ENCODE assay signal across 24 mouse cellular contexts in the genomic region with DNA sequence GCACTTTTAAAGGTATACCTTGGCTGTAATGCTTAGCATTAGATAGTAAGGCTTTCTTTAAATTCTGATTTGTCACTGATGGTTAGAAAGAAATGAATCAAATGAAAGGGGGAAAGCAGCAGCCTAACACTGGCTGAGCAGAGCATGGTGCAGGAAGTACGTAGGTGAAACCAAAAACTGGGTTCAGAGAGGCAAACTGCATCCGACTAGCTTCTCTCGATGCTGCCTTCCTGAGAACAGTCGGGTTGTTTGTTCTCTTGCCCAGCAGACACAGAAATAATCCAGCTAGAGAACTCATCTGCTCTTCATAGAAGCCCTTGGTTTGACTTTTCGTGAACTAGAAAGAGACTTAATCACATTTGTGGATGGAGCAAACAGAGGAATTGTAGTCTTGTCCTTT. TPM values are rescaled to one million over a fixed set of nuclear protein-coding genes. Genes with fewer than 3 reads are reported as not detected.
DNase-seq lines count a peak whose midpoint lies in the region; ATAC-seq lines count a peak whose summit lies in the region.
"Had no signal": no experiment of that assay in that cellular context is flagged by ENCODE, and none has a peak within 500 bp of the region (broad histone marks: within the 10 kb centered on the region; RNA-seq: fewer than 3 reads in every experiment).

No protein-coding gene starts in this region.

- peak; percentile 23 to 39 for DNase-seq in natural killer cell, adult 2 months (ENCODE audit: low spot score in 2 of 2)
- peak; percentile 5 to 36 for DNase-seq in thymus, postnatal 36 days
- no peak for DNase-seq in embryonic facial prominence, embryonic 10.5 days (ENCODE audit: low spot score)
- DNase-seq: adrenal gland, postnatal 10 days; cerebellum, adult 9-11 months; gastrocnemius, postnatal 25 days; heart, adult 2 months; heart, postnatal 14 days; layer of hippocampus, postnatal 36 days; left cerebral cortex, postnatal 4 days; liver; right cerebral cortex, postnatal 14 days had no signal

- no peaks in the 10 kb centered on the region for H3K36me3 ChIP-seq in heart, embryonic 15.5 days
- H3K36me3 ChIP-seq in heart, embryonic 11.5 days (ENCODE audit: control insufficient read depth, insufficient read depth, low read length) = no peaks in the 10 kb centered on the region
- no peaks in the 10 kb centered on the region for H3K36me3 ChIP-seq in embryonic facial prominence, embryonic 10.5 days (replicated peaks)
- no peaks in the 10 kb centered on the region for H3K36me3 ChIP-seq in forebrain, embryonic 16.5 days (ENCODE audit: control insufficient read depth, insufficient read depth)
- H3K36me3 ChIP-seq: embryonic facial prominence, embryonic 13.5 days; kidney, embryonic 15.5 days; midbrain, embryonic 13.5 days had no signal

- no peak overlapping the region for H3K9ac ChIP-seq in heart, embryonic 15.5 days
- H3K9ac ChIP-seq in heart, embryonic 11.5 days (ENCODE audit: low read depth, low read length) = no peak overlapping the region
- H3K9ac ChIP-seq in forebrain, embryonic 16.5 days (replicated peaks; ENCODE audit: low read depth, low read length) = no peak overlapping the region
- H3K9ac ChIP-seq: embryonic facial prominence, embryonic 13.5 days; hindbrain, embryonic 14.5 days; kidney, embryonic 15.5 days; midbrain, embryonic 13.5 days had no signal

- H3K9me3 ChIP-seq in heart, embryonic 15.5 days (replicated peaks) = no peaks in the 10 kb centered on the region
- H3K9me3 ChIP-seq in heart, embryonic 11.5 days (replicated peaks; ENCODE audit: control insufficient read depth, low read length) = no peaks in the 10 kb centered on the region
- no peaks in the 10 kb centered on the region for H3K9me3 ChIP-seq in embryonic facial prominence, embryonic 10.5 days
- no peaks in the 10 kb centered on the region for H3K9me3 ChIP-seq in forebrain, embryonic 16.5 days (ENCODE audit: control insufficient read depth, low read length)
- H3K9me3 ChIP-seq: embryonic facial prominence, embryonic 13.5 days; kidney, embryonic 15.5 days; midbrain, embryonic 13.5 days had no signal

- H3K4me1 ChIP-seq in heart, embryonic 15.5 days (replicated peaks) = peaks cover 4% of the 10 kb centered on the region; the same call in 1 of the 2 replicates
- H3K4me1 ChIP-seq in heart, embryonic 11.5 days (ENCODE audit: control insufficient read depth, insufficient read depth, low read length) = no peaks in the 10 kb centered on the region
- no peaks in the 10 kb centered on the region for H3K4me1 ChIP-seq in embryonic facial prominence, embryonic 10.5 days
- H3K4me1 ChIP-seq in forebrain, embryonic 16.5 days (replicated peaks; ENCODE audit: control insufficient read depth, insufficient read depth, low read length) = no peaks in the 10 kb centered on the region
- H3K4me1 ChIP-seq: embryonic facial prominence, embryonic 13.5 days; kidney, embryonic 15.5 days; midbrain, embryonic 13.5 days had no signal

- no peak overlapping the region for H3K4me3 ChIP-seq in heart, embryonic 15.5 days
- H3K4me3 ChIP-seq in heart, embryonic 11.5 days (ENCODE audit: low read depth, low read length) = no peak overlapping the region
- no peak overlapping the region for H3K4me3 ChIP-seq in embryonic facial prominence, embryonic 10.5 days
- no peak overlapping the region for H3K4me3 ChIP-seq in forebrain, embryonic 16.5 days (replicated peaks; ENCODE audit: low read length)
- H3K4me3 ChIP-seq: embryonic facial prominence, embryonic 13.5 days; heart, adult 2 months; kidney, embryonic 15.5 days; midbrain, embryonic 13.5 days had no signal

- 72% methylated on average over 5 of the region's 5 CpGs for WGBS in heart, embryonic 15.5 days
- WGBS in heart, embryonic 11.5 days (ENCODE audit: insufficient replicate concordance) = 76% methylated on average over 5 of the region's 5 CpGs
- 85% methylated on average over 5 of the region's 5 CpGs for WGBS in embryonic facial prominence, embryonic 10.5 days
- WGBS in forebrain, embryonic 16.5 days = 92% methylated on average over 5 of the region's 5 CpGs

- H3K4me2 ChIP-seq in heart, embryonic 15.5 days = no peak overlapping the region
- no peak overlapping the region for H3K4me2 ChIP-seq in heart, embryonic 11.5 days
- H3K4me2 ChIP-seq in forebrain, embryonic 16.5 days (ENCODE audit: low read length) = no peak overlapping the region
- H3K4me2 ChIP-seq: embryonic facial prominence, embryonic 13.5 days; hindbrain, embryonic 14.5 days; kidney, embryonic 15.5 days; midbrain, embryonic 13.5 days had no signal

- peak overlapping the region; percentile 37 for H3K27ac ChIP-seq in heart, embryonic 15.5 days
- no peak overlapping the region for H3K27ac ChIP-seq in heart, embryonic 11.5 days (ENCODE audit: low read depth, low read length)
- no peak overlapping the region for H3K27ac ChIP-seq in embryonic facial prominence, embryonic 10.5 days (replicated peaks)
- no peak overlapping the region for H3K27ac ChIP-seq in forebrain, embryonic 16.5 days (ENCODE audit: low read length)
- H3K27ac ChIP-seq: embryonic facial prominence, embryonic 13.5 days; heart, adult 2 months; hindbrain, embryonic 14.5 days; kidney, embryonic 15.5 days; midbrain, embryonic 13.5 days; stomach, postnatal 0 days had no signal

- no peak for ATAC-seq in heart, embryonic 15.5 days (replicated peaks; ENCODE audit: insufficient number of reproducible peaks, insufficient read depth, low FRiP score, low read depth)
- no peak for ATAC-seq in heart, embryonic 11.5 days (replicated peaks; ENCODE audit: insufficient number of reproducible peaks, low FRiP score, low TSS enrichment)
- peak; percentile 78 for ATAC-seq in CD4-positive, CD25-positive, alpha-beta regulatory T cell, adult 4 months
- no peak for ATAC-seq in forebrain, embryonic 16.5 days
- ATAC-seq: forebrain, embryonic 14.5 days; intestine, embryonic 16.5 days; lung, postnatal 0 days; midbrain, embryonic 13.5 days had no signal

- no peaks in the 10 kb centered on the region; the same call in 1 of the 2 replicates for H3K27me3 ChIP-seq in heart, embryonic 15.5 days
- no peaks in the 10 kb centered on the region for H3K27me3 ChIP-seq in heart, embryonic 11.5 days (ENCODE audit: control insufficient read depth, insufficient read depth, low read length)
- peaks cover 99% of the 10 kb centered on the region for H3K27me3 ChIP-seq in embryonic facial prominence, embryonic 10.5 days (replicated peaks; ENCODE audit: low read depth, poor library complexity, severe bottlenecking)
- H3K27me3 ChIP-seq in forebrain, embryonic 16.5 days (replicated peaks; ENCODE audit: control insufficient read depth, insufficient read depth, low read length) = peaks cover 5% of the 10 kb centered on the region; the same call in 1 of the 2 replicates

RNA-seq across cellular contexts. Expression of a gene that starts 26.7 kb away (rescaled TPM):
- polyA plus RNA-seq in heart, embryonic 15.5 days (2015; fragmentation: Nextera tagmentation; extraction: Ambion mirVana) = 2,285 and 2,968 TPM in 2 replicates
- 2,694 and 2,831 TPM in 2 replicates for polyA plus RNA-seq in heart, embryonic 11.5 days (2014; fragmentation: Nextera tagmentation; extraction: Ambion mirVana)
- over 10,000 TPM; 10,426 to 12,113 TPM for polyA plus RNA-seq in CD4-positive, CD25-positive, alpha-beta regulatory T cell, adult 4 months (2017; shearing (Covaris generic))
- polyA plus RNA-seq in embryonic facial prominence, embryonic 10.5 days (2016; fragmentation: Nextera tagmentation; extraction: Ambion mirVana) = 2,138 and 2,201 TPM in 2 replicates
- polyA plus RNA-seq in forebrain, embryonic 16.5 days (2015; fragmentation: Nextera tagmentation; extraction: Ambion mirVana) = 6,382 and 7,459 TPM in 2 replicates
